Mouse (Mus musculus) limb, embryonic 15.5 days (tissue): Measurements from ENCODE around the gene Kcnc1. TPM values are rescaled to one million over a fixed set of nuclear protein-coding genes. Genes with fewer than 3 reads are reported as not detected.

Experiments used
- ATAC-seq: fragments of 200-750 bp; cut with Nextera tagmentation; 2 replicates; pipeline ENCODE4 v1.8.0; 2017; ENCODE audit warnings: low read depth, moderate TSS enrichment; ENCODE audit not compliant: insufficient number of reproducible peaks, low FRiP score, low TSS enrichment
- H3K27ac ChIP-seq: fragments of 300-500 bp; sonication (generic); 2 replicates; pipeline ENCODE4 v1.5.1; 2015; ENCODE audit warnings: moderate library complexity, mild to moderate bottlenecking, inconsistent platforms
- H3K27me3 ChIP-seq: fragments of 300-500 bp; sonication (generic); 2 replicates; pipeline ENCODE4 v1.6.1; 2015; ENCODE audit warnings: inconsistent platforms
- H3K36me3 ChIP-seq: fragments of 300-500 bp; sonication (generic); 2 replicates; pipeline ENCODE4 v1.6.1; 2015; ENCODE audit warnings: inconsistent platforms
- H3K4me1 ChIP-seq: fragments of 300-500 bp; sonication (generic); 2 replicates; pipeline ENCODE4 v1.6.1; 2015; ENCODE audit warnings: inconsistent platforms
- H3K4me2 ChIP-seq: fragments of 300-500 bp; sonication (generic); 2 replicates; pipeline ENCODE4 v1.6.1; 2015; ENCODE audit warnings: mild to moderate bottlenecking, inconsistent platforms
- H3K4me3 ChIP-seq: fragments of 300-500 bp; sonication (generic); 2 replicates; pipeline ENCODE4 v1.5.1; 2015; ENCODE audit warnings: mild to moderate bottlenecking, inconsistent platforms
- H3K9ac ChIP-seq: fragments of 300-500 bp; sonication (generic); 2 replicates; pipeline ENCODE4 v1.6.1; 2015; ENCODE audit warnings: inconsistent platforms
- H3K9me3 ChIP-seq: fragments of 300-500 bp; sonication (generic); 2 replicates; pipeline ENCODE4 v1.6.1; 2016; ENCODE audit warnings: inconsistent platforms
- WGBS: fragments of 180-500 bp; shearing (Covaris S2); methylation state at CpG from one replicate; pipeline ENCODE4 v1.1.7; 2015; 5-methylcytosine and 5-hydroxymethylcytosine counted together
- polyA plus RNA-seq: library from polyadenylated mRNA; unstranded; fragments of >200 nt; fragmentation: Nextera tagmentation; extraction: Ambion mirVana; gene quantifications from 2 replicates; pipeline ENCODE4 v1.2.1, GENCODE M21; 2015

Gene Kcnc1
- polyA plus RNA-seq, 1 experiment from 2014 or later, result 0.37 TPM

DNA sequence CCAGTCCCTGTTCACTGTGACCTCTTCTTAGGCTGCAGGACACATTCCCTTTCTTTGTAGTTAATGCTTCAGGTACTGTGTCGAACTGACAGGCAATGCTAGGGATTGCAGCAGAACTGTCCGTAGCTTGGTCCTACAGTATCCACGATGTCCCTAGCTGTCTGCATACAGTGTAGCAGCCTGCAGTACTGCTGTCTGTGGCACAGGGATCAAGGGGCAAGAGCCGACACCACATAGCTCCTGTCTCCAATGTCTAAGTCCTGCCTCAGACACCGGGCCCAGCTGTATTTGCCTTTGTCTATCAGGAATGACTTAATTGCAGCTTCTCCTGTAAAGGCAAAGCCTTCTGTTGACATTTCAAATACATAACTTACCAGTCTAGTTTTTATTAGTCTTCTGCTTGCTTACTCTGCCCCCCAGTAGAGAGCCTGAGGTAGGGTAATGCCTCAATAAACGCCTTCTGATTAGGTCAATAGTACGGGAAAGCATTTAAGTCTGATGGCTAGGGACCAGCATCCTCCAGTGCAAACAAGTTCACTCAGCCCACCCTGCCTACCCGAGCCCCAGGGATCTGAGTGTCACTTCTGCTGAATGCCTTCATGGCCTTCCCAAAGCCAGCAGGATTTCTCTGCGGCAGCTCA, 63.4 kb downstream of the Kcnc1 start:
- WGBS, result 73% methylated on average over 9 of the region's 9 CpGs
- H3K27me3 ChIP-seq, result no peaks in the 10 kb centered on the region
- no peak overlapping the region for H3K27ac ChIP-seq
- ATAC-seq, result no peak
- H3K36me3 ChIP-seq, result no peaks in the 10 kb centered on the region
- no peaks in the 10 kb centered on the region for H3K4me1 ChIP-seq
- no peak overlapping the region for H3K4me2 ChIP-seq
- H3K9ac ChIP-seq, result no peak overlapping the region
- no peaks in the 10 kb centered on the region for H3K9me3 ChIP-seq
- H3K4me3 ChIP-seq, result no peak overlapping the region

DNA sequence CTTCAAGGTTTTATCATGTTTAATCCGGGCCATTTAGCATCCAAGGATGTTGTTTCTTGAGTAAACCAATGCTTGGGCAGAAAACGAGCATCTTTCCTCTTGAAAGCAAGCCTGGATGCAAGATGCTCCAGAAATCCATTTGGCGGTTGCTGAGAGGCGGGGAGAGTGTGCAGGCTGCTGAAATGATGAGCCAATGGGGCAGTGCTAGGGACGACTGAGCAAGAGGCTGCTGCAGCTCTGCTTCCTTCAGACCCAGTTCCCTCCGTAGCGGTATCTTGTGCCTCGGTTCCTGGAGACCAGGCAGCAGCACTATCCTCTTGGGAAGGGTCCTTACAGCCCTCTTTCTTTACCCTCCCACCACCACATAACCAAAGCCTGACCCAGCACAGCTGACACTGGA, 66.0 kb downstream of the Kcnc1 start:
- H3K4me2 ChIP-seq, result no peak overlapping the region
- no peak overlapping the region for H3K4me3 ChIP-seq
- 57% methylated on average over 8 of the region's 8 CpGs for WGBS
- H3K36me3 ChIP-seq, result no peaks in the 10 kb centered on the region
- no peaks in the 10 kb centered on the region for H3K9me3 ChIP-seq
- no peak overlapping the region for H3K9ac ChIP-seq
- H3K27me3 ChIP-seq, result no peaks in the 10 kb centered on the region
- no peaks in the 10 kb centered on the region for H3K4me1 ChIP-seq
- no peak overlapping the region for H3K27ac ChIP-seq
- no peak for ATAC-seq

- Histone ChIP-seq H3K4me1 (no peaks in the 10 kb centered on the region), H3K4me2 (no peak overlapping the region), H3K27me3 (no peaks in the 10 kb centered on the region), H3K4me3 (no peak overlapping the region), H3K9me3 (no peaks in the 10 kb centered on the region), H3K9ac (no peak overlapping the region), H3K27ac (no peak overlapping the region), H3K36me3 (no peaks in the 10 kb centered on the region)
- WGBS, result 84% methylated on average over 8 of the region's 8 CpGs
- ATAC-seq, result no peak
These were observed 66.8 kb downstream of the Kcnc1 start for GRCm38 (mm10) chr7:46463136-46463535.

GRCm38 (mm10) chr7:46466422-46466981, 70.2 kb downstream of the Kcnc1 start:
- Histone ChIP-seq H3K27ac (0 out of 2 replicates have a peak overlapping the region, but pooled peaks have one; percentile 22), H3K9ac (no peak overlapping the region), H3K4me2 (no peak overlapping the region), H3K36me3 (no peaks in the 10 kb centered on the region), H3K4me3 (no peak overlapping the region), H3K27me3 (no peaks in the 10 kb centered on the region), H3K4me1 (no peaks in the 10 kb centered on the region), H3K9me3 (no peaks in the 10 kb centered on the region)
- WGBS, result 53% methylated on average over 7 of the region's 7 CpGs
- no peak for ATAC-seq

- Histone ChIP-seq H3K4me3 (no peak overlapping the region), H3K4me1 (0 out of 2 replicates have a peak, but pooled peaks cover 5% of the 10 kb centered on the region), H3K27ac (no peak overlapping the region), H3K4me2 (no peak overlapping the region), H3K9ac (no peak overlapping the region), H3K9me3 (no peaks in the 10 kb centered on the region), H3K36me3 (no peaks in the 10 kb centered on the region), H3K27me3 (no peaks in the 10 kb centered on the region)
- no peak for ATAC-seq
- 88% methylated on average over 3 of the region's 3 CpGs for WGBS
These were observed 73.2 kb downstream of the Kcnc1 start for GRCm38 (mm10) chr7:46469542-46469941.

DNA sequence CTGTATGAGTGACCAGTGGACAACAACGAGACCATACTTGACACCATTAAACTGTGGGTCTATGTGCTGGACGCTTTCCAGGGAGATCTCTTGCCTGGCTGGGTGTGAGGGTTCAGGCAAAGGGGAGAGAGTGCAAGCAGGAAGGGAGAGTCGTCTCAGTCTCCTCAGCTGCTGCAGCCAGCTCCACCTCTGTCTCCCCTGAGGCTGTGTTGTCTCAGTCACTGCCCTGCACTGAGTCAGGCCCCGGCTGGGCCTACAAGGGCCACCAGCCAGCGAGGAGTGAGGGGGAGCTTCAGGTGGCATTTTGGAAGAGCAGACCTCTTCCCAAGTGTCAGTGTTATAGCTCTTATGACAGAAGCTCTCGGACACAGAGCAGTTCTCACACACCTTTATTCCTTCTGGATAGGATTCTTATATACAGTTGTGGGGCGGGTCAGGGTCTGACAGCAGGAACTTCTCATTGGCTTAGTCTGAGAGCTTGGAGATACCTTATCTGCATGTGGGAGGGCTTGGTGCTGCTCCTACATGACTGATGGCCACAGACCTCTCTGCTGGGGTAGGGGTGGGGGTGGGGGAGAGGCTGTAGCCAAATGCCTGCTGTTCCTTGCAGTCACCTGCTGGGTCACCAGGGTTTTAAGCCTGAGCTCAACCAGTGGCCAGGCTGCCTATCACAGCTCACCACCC, 74.9 kb downstream of the Kcnc1 start:
- H3K27ac ChIP-seq, result no peak overlapping the region
- H3K9me3 ChIP-seq, result no peaks in the 10 kb centered on the region
- no peak overlapping the region for H3K9ac ChIP-seq
- no peaks in the 10 kb centered on the region for H3K27me3 ChIP-seq
- H3K4me1 ChIP-seq, result 0 out of 2 replicates have a peak, but pooled peaks cover 5% of the 10 kb centered on the region
- no peak overlapping the region for H3K4me3 ChIP-seq
- ATAC-seq, result no peak
- H3K36me3 ChIP-seq, result no peaks in the 10 kb centered on the region
- WGBS, result 63% methylated on average over 7 of the region's 7 CpGs
- H3K4me2 ChIP-seq, result no peak overlapping the region

DNA sequence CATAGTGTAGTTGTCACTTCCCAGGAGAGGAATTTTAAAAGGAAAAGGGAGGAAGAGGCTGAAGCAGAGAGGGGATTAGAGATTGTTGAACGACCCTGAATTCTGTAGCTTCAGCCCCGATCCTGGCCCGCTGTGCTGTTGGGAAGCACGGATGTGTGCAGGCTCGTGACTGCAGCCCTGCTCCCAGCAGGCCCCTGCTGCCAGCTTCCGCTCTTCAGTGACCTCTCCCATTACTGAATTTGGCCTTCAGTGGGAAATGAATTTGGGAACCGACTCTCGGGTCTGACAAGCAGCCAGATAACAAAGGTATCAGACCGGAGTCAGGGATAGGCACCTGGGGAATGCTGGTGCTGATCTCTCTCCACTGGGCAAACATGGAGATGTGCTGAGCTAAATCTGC, 76.8 kb downstream of the Kcnc1 start:
- WGBS, result 38% methylated on average over 9 of the region's 9 CpGs
- Histone ChIP-seq H3K4me3 (no peak overlapping the region), H3K4me2 (no peak overlapping the region), H3K27ac (no peak overlapping the region), H3K27me3 (no peaks in the 10 kb centered on the region), H3K9ac (no peak overlapping the region), H3K36me3 (no peaks in the 10 kb centered on the region), H3K4me1 (0 out of 2 replicates have a peak, but pooled peaks cover 5% of the 10 kb centered on the region), H3K9me3 (no peaks in the 10 kb centered on the region)
- no peak for ATAC-seq

- Histone ChIP-seq H3K4me1 (0 out of 2 replicates have a peak, but pooled peaks cover 5% of the 10 kb centered on the region), H3K36me3 (no peaks in the 10 kb centered on the region), H3K27me3 (no peaks in the 10 kb centered on the region), H3K9ac (no peak overlapping the region), H3K4me2 (no peak overlapping the region), H3K27ac (no peak overlapping the region), H3K4me3 (no peak overlapping the region), H3K9me3 (no peaks in the 10 kb centered on the region)
- 86% methylated on average over 5 of the region's 5 CpGs for WGBS
- ATAC-seq, result no peak
These were observed 79.2 kb downstream of the Kcnc1 start for GRCm38 (mm10) chr7:46475464-46475863.

- no peak for ATAC-seq
- Histone ChIP-seq H3K4me1 (0 out of 2 replicates have a peak, but pooled peaks cover 5% of the 10 kb centered on the region), H3K4me3 (no peak overlapping the region), H3K9me3 (no peaks in the 10 kb centered on the region), H3K27me3 (no peaks in the 10 kb centered on the region), H3K36me3 (no peaks in the 10 kb centered on the region), H3K4me2 (no peak overlapping the region), H3K27ac (no peak overlapping the region), H3K9ac (no peak overlapping the region)
- 96% methylated on average over 3 of the region's 3 CpGs for WGBS
These were observed 81.2 kb downstream of the Kcnc1 start for GRCm38 (mm10) chr7:46477456-46477855.

DNA sequence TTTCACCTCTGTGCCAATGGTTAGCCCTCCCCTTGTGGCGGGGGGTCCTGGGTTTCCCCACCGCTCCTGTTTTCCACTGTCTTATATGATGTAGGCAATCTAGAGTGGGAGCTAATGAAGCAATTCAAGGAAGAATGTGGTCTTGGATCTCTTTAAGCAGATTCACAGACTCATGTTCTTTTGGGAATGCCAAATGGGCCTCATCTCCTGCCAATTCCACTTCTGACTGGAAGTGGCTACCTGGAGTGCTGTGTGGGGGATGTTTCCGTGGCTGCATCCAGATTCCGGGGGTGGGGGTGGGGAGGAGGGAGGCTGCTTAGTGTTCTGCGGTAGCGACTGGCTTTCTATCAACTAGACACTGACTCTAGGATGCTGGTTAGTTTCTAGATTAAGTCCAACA, 83.5 kb downstream of the Kcnc1 start:
- H3K36me3 ChIP-seq, result no peaks in the 10 kb centered on the region
- no peak overlapping the region for H3K4me3 ChIP-seq
- H3K27ac ChIP-seq, result no peak overlapping the region
- no peak overlapping the region for H3K9ac ChIP-seq
- 57% methylated on average over 6 of the region's 6 CpGs for whole genome bisulfite sequencing
- H3K4me1 ChIP-seq, result 0 out of 2 replicates have a peak, but pooled peaks cover 3% of the 10 kb centered on the region
- H3K9me3 ChIP-seq, result no peaks in the 10 kb centered on the region
- H3K27me3 ChIP-seq, result no peaks in the 10 kb centered on the region
- H3K4me2 ChIP-seq, result no peak overlapping the region
- no peak for ATAC-seq

DNA sequence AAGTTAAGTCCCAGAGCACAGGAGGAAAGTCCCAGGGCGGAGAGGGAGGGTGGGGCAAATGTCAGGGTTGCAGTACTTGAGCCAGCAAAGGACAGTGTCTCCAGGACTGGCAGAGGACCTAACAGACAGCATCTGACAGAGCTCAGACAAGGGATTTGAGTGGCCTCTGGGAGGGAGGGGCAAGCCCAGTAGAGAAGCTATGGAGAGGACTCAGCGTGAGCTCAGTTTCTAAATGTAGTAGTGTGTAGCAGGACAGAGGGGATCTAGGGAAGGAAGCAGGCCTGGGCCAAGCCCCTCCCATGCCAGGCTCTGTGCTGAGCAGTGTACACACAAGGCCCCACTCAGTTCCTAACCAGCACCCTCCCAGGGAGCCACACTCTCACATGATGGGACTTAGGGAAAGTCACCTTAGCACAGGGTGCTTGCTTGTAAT, 85.8 kb downstream of the Kcnc1 start:
- no peak overlapping the region for H3K4me3 ChIP-seq
- 62% methylated on average over 2 of the region's 2 CpGs for WGBS

DNA sequence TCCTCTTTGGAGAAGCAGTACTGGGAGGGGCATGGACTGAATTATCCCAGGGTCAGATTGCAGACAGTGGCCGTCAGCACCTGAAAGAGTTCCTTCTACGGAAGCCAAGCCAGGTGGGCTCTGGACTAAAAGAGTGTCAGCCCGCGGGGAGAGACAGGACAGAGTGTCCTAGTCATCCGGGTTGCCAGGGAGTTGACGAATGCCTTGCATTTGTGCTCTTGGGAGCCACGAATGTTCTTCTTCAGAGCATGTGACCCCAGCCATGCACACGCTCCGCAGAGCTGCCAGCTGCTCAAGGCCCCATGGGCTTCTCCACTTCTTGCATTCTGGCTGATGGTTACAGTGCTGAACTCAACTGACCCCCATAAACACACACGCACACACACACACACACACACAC, 86.8 kb downstream of the Kcnc1 start:
- 56% methylated on average over 10 of the region's 10 CpGs for WGBS
- no peak for ATAC-seq
- Histone ChIP-seq H3K9ac (no peak overlapping the region), H3K4me2 (no peak overlapping the region), H3K27ac (no peak overlapping the region), H3K27me3 (no peaks in the 10 kb centered on the region), H3K4me3 (no peak overlapping the region), H3K36me3 (no peaks in the 10 kb centered on the region), H3K9me3 (no peaks in the 10 kb centered on the region), H3K4me1 (0 out of 2 replicates have a peak, but pooled peaks cover 3% of the 10 kb centered on the region)

More for the DNA sequence above, 85.8 kb downstream of the Kcnc1 start:
- Histone ChIP-seq H3K4me1 (0 out of 2 replicates have a peak, but pooled peaks cover 3% of the 10 kb centered on the region), H3K27ac (no peak overlapping the region), H3K9me3 (no peaks in the 10 kb centered on the region), H3K9ac (no peak overlapping the region), H3K4me2 (no peak overlapping the region), H3K27me3 (no peaks in the 10 kb centered on the region), H3K36me3 (no peaks in the 10 kb centered on the region)
- peak; percentile 75 for ATAC-seq
